Mouse (Mus musculus): ENCODE measurements around the gene Ccdc22.

DNA sequence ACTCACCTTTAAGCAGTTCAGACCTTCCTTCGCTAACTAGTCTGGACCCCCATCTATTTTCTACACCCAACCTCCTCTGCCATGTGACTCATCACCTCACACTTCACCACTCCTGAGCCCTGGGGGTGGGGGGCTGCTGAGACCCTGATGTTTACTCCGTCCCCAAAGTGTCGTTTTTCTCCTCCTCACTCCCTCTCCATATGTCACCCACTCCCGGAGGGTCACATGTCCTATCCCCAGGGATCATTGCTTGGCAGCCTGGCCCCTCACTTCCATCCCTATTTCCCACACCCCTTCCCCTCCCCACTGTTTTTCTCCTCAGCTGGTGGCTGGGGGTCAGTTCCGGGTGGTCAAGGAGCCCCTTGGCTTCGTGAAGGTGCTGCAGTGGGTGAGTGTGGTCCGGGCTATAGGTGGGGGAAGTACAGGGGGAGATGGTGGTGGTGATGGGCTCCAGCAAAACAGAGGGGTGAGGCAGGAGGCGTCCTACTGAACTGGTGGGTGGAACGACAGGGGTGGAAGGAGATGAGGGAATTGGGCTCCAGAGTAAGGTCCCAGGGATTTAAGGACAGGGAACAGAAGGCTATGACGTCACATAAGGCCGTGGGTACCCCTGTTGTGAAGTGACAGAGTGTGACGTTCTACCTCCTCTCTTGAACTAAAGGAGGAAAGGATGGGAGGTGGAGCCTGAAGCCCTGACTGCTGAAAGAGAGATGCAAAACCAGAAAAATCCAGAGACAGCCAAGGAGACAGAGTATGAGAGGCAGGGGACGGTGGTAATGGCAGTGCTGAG is 34.4 kb upstream of the Ccdc22 start:
- TF ChIP-seq CTCF (conservative IDR thresholded peaks at IDR 0.05; ENCODE audit: low read length) (no peak), POU5F1 (IDR thresholded peaks at IDR 0.05; ENCODE audit: borderline replicate concordance, low read length) (no peak), NANOG (IDR thresholded peaks at IDR 0.05; ENCODE audit: borderline replicate concordance, low read length) (no peak)
